Mouse (Mus musculus) kidney, postnatal 10 days (tissue): ENCODE results near the gene Gm2115.

Experiments used
- DNase-seq: peaks from one replicate; pipeline ENCODE4 v3.0.0; 2021; ENCODE audit warnings: mixed read lengths

Gene Gm2115

GRCm38 (mm10) chr7:84587101-84587783 is 58.5 kb downstream of the Gm2115 start:
- no peak for DNase-seq

DNA sequence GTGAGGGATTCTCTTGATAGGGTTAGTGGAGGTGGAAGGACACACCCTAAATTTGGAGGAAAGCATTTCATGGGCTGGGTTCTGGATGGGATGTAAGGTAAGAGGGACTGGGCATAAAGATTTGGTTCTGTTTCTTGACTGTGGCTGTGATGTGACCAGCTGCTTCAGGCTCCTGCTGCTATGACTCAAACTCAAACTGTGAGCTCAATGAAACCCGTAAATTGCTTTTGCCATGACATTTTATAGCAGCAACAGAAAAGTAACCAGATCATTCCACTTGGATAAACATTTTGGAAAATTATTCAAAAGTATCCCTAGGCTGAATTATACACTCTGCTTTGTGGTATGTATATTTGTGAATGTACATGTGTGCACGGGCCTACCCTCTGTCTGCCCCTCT is 61.9 kb downstream of the Gm2115 start:
- no peak for DNase-seq

- no peak for DNase-seq
These were observed 62.6 kb downstream of the Gm2115 start for GRCm38 (mm10) chr7:84591347-84591746.

DNA sequence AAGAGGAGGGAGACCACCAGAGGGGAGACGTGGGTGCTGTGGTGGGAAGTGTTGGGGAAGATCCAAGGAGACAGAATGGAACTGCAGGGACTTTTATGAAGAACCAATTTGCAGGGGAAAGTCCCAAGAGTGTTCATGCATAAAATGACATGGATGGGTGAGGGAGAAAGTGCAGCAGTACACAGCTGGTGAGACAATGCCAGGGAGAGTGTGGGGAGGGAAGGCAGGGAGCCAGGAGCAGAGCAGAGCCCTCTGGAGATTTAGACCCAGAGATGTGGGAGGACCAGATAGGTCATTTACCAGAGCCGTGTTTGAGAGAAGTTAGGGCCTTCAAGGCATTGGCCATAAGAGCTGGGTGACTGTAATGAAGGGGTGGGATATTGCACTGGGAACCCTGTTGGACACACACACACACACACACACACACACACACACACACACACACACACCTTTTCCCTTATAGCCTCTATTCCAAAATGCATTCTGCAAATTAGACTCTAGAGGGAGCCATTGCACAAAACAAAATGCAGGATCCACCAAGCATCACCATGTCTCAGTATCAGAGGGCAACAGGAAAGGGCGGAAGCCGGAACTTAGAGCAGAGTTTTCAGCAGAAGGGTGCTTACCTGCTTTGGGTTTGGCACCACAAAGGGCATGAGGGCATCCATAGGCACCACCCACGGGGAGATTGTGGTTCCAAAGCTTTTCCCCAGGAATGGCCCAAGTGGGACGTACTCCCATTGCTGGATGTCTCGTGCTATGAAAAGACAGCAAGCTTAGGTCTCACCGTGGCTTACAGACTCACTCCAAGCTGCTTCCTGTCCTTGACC is 65.5 kb downstream of the Gm2115 start:
- DNase-seq = peak; percentile 24

DNA sequence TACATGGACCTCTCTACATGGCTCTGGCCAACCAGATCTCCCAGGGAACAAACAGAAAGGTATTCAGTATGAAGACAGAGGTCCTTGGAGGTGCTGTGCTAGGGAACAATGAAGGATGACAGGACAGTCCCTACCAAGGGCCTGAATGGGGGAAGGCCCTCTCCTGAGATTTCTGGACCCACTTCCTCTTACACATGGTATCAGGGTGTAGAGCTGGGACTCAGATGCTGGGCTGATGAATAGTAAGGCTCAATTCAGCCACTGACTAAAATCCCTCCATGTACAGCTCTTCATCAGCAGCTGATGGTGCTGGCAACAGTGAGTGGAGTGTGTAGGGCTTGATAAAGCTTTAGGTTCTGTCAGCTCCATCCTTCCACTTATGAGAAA is 66.2 kb downstream of the Gm2115 start:
- DNase-seq = no peak

- DNase-seq = no peak
These were observed 67.2 kb downstream of the Gm2115 start for GRCm38 (mm10) chr7:84596002-84596401.

DNA sequence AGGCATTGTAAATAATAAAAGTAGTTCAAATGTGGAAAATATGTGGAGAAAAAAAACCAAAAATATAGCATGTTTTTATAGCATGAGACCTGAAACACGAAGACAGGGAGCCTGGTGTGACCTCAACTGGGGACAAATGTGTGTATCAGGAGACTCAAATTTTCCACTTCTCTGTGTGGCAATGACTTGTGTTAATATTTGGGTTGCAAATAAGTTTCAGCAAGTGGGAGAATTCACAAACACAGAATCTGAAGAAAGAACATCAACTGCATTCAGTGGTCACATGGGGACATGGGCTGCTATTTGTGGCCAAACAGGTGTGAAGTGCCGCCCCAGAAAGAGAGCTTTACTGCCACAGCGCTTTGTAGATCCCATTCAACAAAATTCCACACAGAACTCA is 67.9 kb downstream of the Gm2115 start:
- DNase-seq = no peak

GRCm38 (mm10) chr7:84600631-84601030 is 71.9 kb downstream of the Gm2115 start:
- DNase-seq = no peak

- no peak for DNase-seq
These were observed 72.6 kb downstream of the Gm2115 start for GRCm38 (mm10) chr7:84601331-84601730.

- DNase-seq = peak; percentile 43
These were observed 75.7 kb downstream of the Gm2115 start for GRCm38 (mm10) chr7:84604501-84604900.

- DNase-seq = no peak
These were observed 76.4 kb downstream of the Gm2115 start for GRCm38 (mm10) chr7:84605033-84605687.

- DNase-seq = peak; percentile 90
These were observed 77.0 kb downstream of the Gm2115 start for GRCm38 (mm10) chr7:84605704-84606292.

DNA sequence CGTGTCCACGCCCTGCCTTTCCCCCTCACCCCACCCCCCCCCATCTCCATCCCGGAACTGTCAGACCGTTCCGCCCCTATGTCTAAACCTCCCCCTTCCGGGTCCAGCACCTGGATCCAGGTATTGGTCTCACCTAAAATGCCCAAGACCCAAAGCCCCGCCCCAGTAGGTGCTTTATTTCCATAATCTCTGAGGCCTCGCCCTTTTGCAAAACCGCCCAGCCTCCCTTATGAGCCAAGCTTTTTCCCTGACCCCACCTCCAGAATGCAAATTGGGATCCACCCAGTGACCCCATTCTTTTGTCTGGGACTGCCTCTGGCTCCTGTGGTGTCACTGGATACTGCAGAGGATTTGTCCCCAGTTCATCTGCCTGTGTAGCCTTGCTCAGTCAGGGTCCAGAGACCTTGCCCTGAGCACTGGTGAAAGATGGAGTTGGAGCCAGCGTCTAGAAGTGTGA is 77.6 kb downstream of the Gm2115 start, which contains the start of gene Fah:
Fah (minus strand) TSS at position 430 of the 457 bp plus-strand sequence.
- DNase-seq = peak; percentile 69

DNA sequence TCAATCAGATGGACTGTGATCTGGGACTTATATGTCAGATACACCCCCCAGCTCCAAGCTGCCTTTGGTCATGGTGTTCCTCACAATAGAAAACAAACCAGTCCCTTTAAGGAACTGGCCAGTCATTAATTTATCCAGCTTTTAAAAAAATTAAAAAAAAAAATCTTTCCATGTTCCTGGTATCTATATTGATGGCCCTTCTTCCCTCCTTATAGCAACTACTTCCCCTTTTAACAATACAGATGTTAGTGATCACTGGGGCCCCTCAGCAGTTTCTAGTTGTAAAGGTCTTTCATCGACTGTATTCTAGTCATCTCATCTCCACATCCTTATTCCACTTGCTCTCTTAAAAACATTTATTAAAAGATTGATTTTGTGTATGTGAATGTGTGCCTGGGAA is 82.9 kb downstream of the Gm2115 start:
- no peak for DNase-seq

DNA sequence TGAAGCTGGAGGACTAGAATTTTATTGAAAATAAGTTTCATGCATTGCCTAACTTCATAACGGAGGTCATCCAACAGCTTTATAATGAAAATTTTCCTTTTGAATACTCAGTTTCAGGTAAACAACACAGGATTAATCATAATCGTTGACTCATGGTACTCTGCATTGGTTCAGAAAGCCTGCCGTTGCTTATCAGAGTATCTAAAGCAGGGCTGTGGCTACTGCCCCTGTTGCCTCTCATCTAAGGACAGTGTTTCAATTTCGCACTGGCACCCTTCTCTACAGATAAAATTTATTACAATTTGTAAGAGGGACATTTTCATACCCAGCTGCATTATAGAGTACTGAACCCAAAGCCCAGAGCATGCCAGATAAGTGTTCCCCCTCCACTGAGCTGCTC is 83.7 kb downstream of the Gm2115 start:
- no peak for DNase-seq

DNA sequence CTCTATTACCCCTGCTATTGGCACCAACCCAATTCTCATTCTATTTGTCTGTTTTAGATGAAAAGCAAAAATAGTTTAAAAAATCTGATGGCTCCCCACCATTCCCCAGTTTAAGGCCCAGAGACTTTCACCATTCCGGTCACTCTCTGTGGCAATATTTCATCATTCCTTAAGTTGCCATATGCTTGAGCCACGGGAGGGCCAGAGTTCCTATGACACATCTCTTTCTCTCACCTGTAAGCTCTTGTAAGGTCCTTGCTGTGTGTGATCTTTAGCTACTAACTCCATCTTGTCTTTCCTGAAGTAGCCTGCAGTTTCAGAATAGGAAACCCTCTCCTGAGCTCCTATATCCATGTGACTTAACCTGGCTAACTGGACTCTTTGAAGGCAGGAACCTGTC is 90.2 kb downstream of the Gm2115 start:
- DNase-seq = no peak

GRCm38 (mm10) chr7:84620956-84621355 is 92.2 kb downstream of the Gm2115 start:
- DNase-seq = no peak

DNA sequence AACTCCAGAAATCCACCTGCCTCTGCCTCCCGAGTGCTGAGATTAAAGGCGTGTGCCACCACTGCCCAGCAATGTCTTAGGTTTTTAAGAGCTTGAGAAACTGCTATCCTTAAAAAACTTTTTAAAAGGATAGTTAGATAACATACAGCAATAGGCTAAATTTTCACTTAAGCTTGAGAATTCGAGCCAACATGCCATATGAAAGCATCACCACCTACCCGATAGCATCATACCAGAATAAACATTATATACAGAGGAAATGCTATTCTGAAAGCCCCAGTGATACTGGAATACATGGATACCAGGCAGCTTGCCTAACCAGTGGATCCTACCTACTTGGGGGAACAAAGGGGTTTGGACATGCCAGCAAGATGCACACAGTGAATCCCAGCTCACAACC is 95.0 kb downstream of the Gm2115 start:
- no peak for DNase-seq

GRCm38 (mm10) chr7:84631878-84632277 is 103.1 kb downstream of the Gm2115 start:
- DNase-seq = no peak
